Mouse (Mus musculus): ENCODE results near the gene Serpinb12.
"Not testable (repeated sequence)": the region's sequence is repeated elsewhere in the genome, so short reads cannot be mapped to it uniquely, and the experiment has no call there.

Serpinb12 gene

DNA sequence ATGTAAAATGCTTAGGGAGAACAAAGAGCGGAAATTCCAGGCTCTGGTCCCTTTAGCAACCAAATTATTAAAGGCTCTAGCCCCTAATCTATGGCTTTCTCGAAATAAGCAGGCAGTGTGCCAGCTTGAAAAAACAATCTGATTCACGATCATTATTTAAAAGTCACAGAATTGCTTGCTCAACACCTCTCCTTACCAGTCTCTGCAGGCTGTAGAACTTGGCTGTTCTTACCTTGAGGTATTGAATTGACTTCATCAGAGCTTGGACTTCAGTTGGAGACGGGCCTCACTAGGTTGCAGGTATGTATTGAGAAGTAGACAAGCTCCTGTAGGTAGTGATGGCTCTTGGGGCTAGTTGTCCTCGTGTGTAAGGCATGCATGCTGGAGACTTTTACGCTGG lies at the start of gene Serpinb12:
Gene Serpinb12, plus strand, starts transcription at position 185 of the 400 bp plus-strand sequence.
- no peak for DNase-seq

DNA sequence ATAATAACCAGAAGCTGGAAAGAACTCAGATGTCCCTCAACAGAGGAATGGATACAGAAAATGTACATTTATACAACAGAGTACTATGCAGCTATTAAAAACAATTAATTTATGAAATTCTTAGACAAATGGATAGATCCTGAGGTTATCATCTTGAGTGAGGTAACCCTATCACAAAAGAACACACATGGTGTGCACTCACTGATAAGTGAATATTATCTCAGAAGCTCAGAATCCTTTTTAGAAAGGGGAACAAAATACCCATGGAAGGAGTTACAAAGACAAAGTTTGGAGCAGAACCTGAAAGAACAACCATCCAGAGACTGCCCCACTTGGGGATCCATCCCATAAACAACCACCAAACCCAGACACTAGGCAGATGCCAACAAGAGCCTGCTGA lies 39.1 kb upstream of the Serpinb12 start:
- DNase-seq, result not testable (repeated sequence)

DNA sequence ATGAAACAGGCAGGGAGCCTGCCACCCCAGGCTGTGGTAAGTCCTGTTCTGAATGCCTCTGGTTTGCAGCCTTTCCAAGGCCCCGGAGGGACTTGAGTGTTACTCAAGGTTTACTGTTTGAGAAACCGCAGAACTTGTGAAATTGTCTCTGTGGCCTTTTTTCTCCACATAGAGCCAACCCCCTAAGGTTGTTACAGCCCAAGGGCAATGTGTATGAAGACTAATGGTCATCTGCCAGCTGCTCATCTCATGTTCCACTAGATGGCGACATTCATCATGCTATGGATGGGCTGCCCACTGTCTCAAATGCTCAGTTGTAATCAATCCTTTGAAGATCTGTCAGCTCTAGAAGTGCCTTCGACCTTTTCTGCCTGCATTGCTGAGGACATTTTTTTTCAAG lies 32.8 kb upstream of the Serpinb12 start:
- peak; percentile 22 for DNase-seq

DNA sequence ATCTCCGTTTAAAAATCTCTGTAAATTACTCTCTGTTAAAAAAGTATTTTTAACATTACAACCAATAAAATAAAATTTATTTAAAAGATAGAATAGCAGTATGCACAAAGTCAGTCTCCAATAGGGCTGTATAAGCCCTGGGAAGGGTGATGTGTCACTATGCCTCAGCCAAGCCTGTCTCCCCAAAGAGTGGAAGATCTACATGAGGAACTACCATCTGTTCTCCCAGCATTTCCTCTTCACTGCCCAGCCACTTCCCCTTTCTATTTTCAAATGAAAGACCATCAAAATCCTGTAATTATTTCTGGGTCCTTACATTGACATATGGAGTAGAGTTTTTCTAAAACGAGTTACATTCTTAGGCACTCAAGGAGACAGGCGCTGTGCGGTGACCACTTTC lies 2.3 kb upstream of the Serpinb12 start:
- peak; percentile 7 for DNase-seq

DNA sequence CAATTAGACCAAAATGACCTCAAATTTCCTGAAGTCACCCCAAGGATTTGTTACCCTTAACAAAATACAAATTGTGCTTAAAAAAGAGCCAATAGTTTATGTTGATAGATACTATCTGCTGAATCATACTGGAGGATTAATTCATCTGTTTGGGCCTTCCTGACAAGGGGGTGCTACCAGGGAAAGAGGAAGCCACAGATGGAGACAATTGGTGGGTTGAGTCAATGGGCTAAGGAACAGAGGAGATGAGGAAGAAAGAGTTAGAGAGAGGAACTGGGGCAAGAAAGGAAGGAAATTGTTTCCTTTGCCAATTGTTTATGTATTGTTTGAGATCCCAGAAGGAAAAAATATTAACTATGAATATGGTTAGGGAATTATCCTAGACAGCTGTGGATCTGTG lies 591 bp upstream of the Serpinb12 start:
- no peak for DNase-seq

DNA sequence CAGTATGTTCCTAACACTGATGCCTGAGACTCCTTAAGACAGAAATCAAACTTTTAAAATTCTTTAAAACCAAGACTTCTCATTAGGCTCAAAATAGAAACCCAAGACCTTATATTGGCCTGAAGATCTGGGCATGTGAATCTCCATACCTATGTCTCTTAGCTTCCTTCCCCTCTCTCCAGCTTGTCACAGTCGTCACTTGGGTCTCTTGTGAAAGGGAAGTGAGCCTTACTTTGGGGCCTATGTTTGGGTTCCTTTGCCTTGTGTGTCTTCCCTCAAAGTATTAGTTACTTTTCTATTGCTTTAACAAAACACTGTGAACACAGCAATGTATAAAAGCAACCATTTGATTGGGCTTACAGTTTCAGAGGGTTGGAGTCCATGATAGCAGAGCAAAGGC lies 13.0 kb downstream of the Serpinb12 start:
- no peak for DNase-seq

DNA sequence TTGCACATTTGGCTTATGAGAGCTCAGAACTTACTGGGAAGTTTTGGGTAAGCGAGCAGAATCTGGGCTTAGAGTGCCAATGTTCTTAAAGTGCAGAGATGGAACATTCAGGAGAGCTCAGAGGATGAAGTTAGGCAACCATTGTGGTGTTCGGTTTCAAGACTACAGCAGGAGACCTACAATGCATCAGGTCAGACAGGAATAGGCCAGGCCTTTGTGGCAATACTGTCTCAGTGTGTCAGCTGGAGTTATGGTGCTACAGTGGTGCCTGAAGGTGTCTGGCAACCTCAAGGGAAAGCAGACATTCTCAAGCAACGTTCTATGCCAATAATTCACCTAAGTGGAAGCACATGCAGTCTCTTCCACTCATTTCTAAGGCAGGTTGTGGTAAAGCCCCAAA lies 25.7 kb downstream of the Serpinb12 start:
- no peak for DNase-seq

DNA sequence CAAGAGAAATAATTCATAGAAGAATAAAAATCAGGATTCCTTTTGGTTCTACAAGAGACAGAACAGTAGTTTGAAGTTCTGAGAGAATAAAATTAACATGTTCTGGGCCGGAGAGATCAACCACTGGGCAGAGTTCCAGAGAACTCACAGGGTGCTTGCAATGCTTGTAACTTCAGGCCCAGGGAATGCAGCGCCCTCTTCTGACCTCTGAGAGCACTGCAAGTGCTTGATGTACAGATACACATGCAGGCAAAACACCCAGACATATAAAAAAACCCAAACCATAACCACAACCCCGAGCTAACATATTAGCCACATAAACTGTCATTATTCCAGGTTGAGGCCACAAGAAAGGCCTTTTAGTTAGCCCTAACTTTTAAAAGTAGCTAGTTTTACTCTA lies 26.8 kb downstream of the Serpinb12 start:
- DNase-seq, result peak; percentile 8

DNA sequence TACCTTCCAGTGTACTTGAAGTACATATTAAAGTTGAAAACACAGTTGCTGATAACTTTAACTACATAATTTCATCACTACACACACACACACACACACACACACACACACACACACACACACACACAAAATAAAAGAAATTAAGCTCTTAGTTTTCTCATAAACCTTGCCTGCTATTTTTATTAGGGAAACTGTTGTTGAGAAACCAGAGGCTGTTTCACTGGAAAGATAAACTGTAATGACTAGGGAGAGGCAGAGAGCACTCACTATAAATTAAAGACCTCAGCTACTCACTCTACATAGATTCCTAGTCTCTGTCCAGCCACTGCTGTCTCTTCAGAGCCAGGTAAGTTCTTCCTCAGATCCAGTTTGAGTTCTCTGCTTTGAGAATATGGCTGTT lies 46.4 kb downstream of the Serpinb12 start, which contains the start of gene Serpinb13:
Gene Serpinb13, plus strand, starts transcription at position 301 of the 400 bp plus-strand sequence.
- DNase-seq, result no peak

DNA sequence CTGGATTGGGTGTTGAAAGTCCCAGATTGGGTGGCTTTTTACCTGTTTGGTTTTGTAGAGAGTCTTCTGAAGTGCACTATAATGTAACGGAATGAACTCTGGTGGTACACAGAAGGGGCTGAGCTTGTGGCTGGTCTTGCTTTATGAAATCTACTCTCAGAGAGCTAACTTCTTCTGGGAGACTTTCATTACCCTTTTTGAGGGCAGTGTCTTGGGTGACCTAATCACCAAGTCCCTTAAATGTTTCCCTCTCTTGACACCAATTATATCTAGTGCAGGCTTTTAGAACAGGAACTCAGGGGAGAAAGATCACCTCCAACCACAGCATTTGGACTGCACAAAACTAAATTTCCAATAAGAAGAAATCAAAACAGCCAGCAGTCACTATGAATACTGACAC lies 48.8 kb downstream of the Serpinb12 start:
- DNase-seq, result no peak

DNA sequence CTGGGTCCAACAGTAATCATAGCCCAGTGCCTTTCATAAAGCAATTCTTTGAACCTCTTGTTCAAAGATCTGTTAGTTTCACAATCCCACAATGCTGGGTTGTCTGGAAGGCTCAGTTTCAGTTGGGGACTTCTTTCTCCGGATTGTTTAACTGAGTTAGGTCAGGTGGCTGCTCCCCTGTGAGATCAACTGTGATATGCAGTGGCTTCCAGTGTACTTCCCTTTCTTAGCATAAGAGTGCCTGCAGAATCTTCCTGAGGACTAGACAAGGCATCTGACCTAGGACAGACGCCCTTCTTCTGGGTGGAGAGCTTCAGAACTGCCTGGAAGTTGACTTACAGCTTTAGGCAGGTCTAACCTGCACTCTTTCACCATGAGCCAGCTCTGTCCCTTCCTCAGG lies 49.6 kb downstream of the Serpinb12 start:
- no peak for DNase-seq

DNA sequence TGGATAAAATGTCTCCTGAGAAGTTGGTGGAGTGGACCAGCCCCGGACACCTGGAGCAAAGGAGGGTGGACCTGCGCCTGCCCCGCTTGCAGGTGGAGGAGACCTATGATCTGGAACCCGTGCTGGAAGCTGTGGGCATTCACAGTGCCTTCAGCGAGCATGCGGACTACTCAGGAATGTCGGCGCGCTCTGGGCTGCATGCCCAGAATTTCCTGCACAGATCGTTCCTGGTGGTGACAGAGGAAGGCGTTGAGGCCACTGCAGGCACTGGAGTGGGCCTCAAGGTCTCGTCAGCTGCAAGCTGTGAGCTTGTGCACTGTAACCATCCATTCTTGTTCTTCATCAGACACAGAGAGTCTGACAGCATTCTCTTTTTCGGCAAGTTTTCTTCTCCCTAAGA lies 66.2 kb downstream of the Serpinb12 start:
- DNase-seq, result no peak

DNA sequence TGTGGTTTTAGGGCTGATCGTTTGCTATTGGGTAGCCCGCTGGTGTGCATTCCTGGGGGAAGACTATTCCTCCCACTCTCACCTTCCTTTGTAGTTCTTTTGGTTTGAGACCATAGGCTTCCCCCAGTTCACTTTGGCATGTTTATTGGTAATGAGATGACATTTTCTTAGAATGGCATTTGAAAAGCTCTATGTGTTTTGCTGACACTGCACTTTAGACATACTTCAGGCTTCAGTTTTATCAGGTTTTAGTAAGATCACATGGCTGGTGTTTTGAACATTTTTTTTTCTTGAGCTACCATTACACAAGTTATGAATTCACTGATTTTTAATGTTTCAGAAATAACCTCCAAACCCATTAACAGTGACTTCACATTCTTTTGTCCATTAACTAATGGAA lies 67.5 kb downstream of the Serpinb12 start:
- no peak for DNase-seq

DNA sequence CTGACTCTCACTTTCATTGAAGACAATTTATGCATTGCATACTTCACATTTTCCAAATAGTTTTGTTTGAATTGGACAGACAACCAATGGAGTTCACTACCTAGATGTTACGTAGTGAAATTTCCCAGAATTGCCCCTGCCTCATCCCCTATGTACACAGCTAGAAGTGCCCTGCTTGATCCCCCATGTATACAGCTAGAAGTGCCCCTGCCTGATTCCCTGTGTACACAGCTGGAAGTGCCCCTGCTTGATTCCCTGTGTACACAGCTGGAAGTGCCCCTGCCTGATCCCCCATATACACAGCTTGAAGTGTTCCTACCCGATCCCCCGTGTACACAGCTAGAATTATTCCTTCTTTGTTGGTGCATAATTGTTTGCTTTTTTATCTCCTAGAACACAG lies 72.1 kb downstream of the Serpinb12 start:
- DNase-seq, result no peak

Data from layer of hippocampus, adult 9-11 months (tissue).